Mouse (Mus musculus): Measurements from ENCODE around the gene Prrc2b.

The Prrc2b gene

GRCm38 (mm10) chr2:32182676-32183296 lies 31.9 kb downstream of the Prrc2b start:
- CTCF ChIA-PET = no interaction called here

- CTCF ChIA-PET = no interaction called here
Observed at GRCm38 (mm10) chr2:32187019-32187551, 36.2 kb downstream of the Prrc2b start.

GRCm38 (mm10) chr2:32187649-32188048 lies 36.8 kb downstream of the Prrc2b start:
- CTCF ChIA-PET = no interaction called here

- CTCF ChIA-PET = no interaction called here
Observed at GRCm38 (mm10) chr2:32189060-32189681, 38.3 kb downstream of the Prrc2b start.

GRCm38 (mm10) chr2:32190620-32191019 lies 39.7 kb downstream of the Prrc2b start:
- CTCF ChIA-PET = no interaction called here

GRCm38 (mm10) chr2:32191872-32192507 lies 41.1 kb downstream of the Prrc2b start:
- CTCF ChIA-PET = interaction anchor here (0.5 to 0.7 kb wide), 3 partner anchors 61 to 240 kb away, joined by 3 to 7 read pairs (median 3); no protein-coding TSS in a partner anchor

GRCm38 (mm10) chr2:32198977-32199376 lies 48.1 kb downstream of the Prrc2b start:
- CTCF ChIA-PET = no interaction called here

- CTCF ChIA-PET = no interaction called here
Observed at GRCm38 (mm10) chr2:32200033-32200432, 49.2 kb downstream of the Prrc2b start.

GRCm38 (mm10) chr2:32200712-32201111 lies 49.8 kb downstream of the Prrc2b start:
- CTCF ChIA-PET = no interaction called here

- CTCF ChIA-PET = no interaction called here
Observed at GRCm38 (mm10) chr2:32201527-32201926, 50.6 kb downstream of the Prrc2b start.

- CTCF ChIA-PET = no interaction called here
Observed at GRCm38 (mm10) chr2:32203853-32204252, 53.0 kb downstream of the Prrc2b start.

- CTCF ChIA-PET = interaction anchor here (0.7 kb wide), 1 partner anchor 17 kb away, joined by 4 read pairs; no protein-coding TSS in a partner anchor
Observed at GRCm38 (mm10) chr2:32207682-32208081, 56.8 kb downstream of the Prrc2b start.

GRCm38 (mm10) chr2:32211689-32212088 lies 60.8 kb downstream of the Prrc2b start:
- CTCF ChIA-PET = no interaction called here

- CTCF ChIA-PET = no interaction called here
Observed at GRCm38 (mm10) chr2:32213000-32213399, 62.1 kb downstream of the Prrc2b start.

- CTCF ChIA-PET = no interaction called here
Observed at GRCm38 (mm10) chr2:32215576-32215975, 64.7 kb downstream of the Prrc2b start.

GRCm38 (mm10) chr2:32216506-32216905 lies 65.6 kb downstream of the Prrc2b start:
- CTCF ChIA-PET = no interaction called here

GRCm38 (mm10) chr2:32217656-32218055 lies 66.8 kb downstream of the Prrc2b start:
- CTCF ChIA-PET = interaction anchor here (0.6 to 0.7 kb wide), 3 partner anchors 83 to 90 kb away, joined by 3 to 11 read pairs (median 5); no protein-coding TSS in a partner anchor

- CTCF ChIA-PET = interaction anchor here (0.6 to 0.7 kb wide), 3 partner anchors 84 to 90 kb away, joined by 3 to 11 read pairs (median 5); no protein-coding TSS in a partner anchor
Observed at GRCm38 (mm10) chr2:32218113-32218512, 67.2 kb downstream of the Prrc2b start.

- CTCF ChIA-PET = interaction anchor here (0.6 kb wide), 2 partner anchors 88 to 194 kb away, joined by 3 to 11 read pairs; no protein-coding TSS in a partner anchor
Observed at GRCm38 (mm10) chr2:32218541-32219334, 67.9 kb downstream of the Prrc2b start.

GRCm38 (mm10) chr2:32219501-32219900 lies 68.6 kb downstream of the Prrc2b start:
- CTCF ChIA-PET = no interaction called here

- CTCF ChIA-PET = no interaction called here
Observed at GRCm38 (mm10) chr2:32220021-32220420, 69.1 kb downstream of the Prrc2b start.

- CTCF ChIA-PET = no interaction called here
Observed at GRCm38 (mm10) chr2:32220969-32221368, 70.1 kb downstream of the Prrc2b start.

All from spleen, embryonic (tissue).